Mouse (Mus musculus) urinary bladder, postnatal 10 days (tissue): ENCODE results near the gene Zfp697.
"Not testable (repeated sequence)": the region's sequence is repeated elsewhere in the genome, so short reads cannot be mapped to it uniquely, and the experiment has no call there.

Experiments
- DNase-seq: peaks from one replicate; pipeline ENCODE4 v3.0.0; 2022; ENCODE audit warnings: low spot score

Zfp697 gene

DNA sequence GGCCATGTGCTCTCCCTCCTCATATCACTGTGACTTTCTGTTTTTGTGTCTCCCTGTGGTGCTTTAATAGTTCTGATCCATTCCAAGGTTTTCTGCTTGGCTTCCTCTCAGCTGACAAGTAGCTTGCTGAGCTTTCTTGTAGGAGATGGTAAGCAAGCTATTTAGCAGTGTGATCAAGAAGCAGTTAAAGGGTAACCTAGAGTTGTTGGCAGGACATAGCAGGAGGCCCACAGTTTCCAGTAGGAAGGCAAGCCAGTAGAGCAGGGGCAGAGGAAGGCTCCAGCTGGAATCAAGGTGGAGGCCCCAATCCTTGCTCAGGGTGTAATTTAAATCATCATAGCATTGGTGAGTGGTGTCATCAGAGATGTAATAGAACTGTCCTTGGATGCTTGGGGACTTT is 298.5 kb downstream of the Zfp697 start:
- no peak for DNase-seq

DNA sequence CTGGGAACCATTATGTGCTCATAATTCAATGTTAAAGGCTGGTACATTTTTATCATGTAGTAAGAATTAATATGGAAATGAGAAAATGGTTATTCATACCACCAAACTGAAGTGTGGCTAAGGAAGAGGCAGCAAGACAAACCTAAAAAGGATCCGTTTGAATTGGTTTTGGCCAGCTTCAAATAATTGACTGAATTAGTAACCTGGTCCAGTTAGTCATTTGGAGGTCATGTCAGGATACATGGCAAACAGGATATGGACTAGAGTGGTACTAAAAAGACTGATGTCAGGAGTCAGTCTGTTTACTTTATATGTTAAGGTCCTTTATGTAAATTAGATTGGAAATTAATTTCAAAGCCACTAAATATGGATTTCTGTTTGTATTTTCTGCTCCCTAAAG is 300.1 kb downstream of the Zfp697 start:
- DNase-seq, result no peak

DNA sequence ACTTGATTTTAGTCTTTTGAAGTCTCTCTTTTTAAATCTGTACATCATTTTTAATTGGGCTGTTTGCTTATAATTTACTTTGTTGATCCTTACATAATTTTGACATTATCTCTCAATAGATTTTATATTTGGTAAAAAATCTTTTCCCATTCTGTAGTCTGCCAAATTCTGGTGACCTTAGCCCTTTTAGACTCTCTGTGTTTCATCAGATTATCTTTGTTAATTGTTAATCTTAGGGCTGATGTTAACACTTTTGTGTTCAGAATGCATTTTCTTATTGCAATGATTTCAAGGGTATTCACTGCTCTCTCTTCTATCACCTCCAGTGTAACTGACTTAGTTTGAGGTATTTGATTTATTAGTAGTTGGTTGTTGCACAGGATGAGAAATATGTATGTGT is 338.5 kb downstream of the Zfp697 start:
- DNase-seq, result no peak

DNA sequence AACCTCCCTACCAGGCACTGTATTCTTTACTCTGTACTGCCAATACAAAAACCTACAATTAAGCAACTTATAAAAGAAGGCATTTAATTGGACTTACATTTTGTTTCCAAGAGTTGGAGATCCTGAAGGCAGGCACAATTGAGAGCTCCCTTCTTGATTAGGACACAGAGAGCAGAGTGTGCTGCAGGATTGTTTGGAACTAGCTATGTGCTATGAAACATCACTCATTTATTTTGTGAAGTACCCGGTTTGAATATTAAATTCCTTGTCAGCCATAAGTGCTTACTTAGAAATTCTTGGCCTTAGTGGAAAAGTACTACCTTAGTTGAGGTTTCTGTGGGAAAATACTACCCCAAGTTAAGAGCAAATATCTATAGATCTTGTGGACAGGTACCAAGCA is 342.1 kb downstream of the Zfp697 start, which contains the start of gene Hsd3b2:
Hsd3b2 (minus strand) TSS at position 168 of the 400 bp plus-strand sequence.
- DNase-seq, result no peak

DNA sequence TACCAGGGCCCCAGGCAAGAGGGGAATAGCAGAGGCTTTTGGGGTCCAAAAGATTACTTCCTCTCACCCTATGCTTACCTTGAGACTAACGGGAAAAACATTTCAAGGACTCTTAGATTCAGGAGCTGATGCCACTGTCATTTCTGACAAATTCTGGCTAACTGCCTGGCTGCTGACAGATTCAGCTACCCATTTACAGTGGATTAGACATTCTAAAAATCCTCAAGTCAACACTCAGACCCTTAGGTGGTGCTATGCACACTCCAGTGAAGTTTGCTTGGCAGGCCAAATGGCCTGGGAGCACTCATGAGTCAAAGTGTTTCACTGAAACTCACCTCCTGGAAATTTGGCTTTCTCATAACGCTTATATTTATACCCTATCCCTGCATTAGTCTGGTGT is 344.0 kb downstream of the Zfp697 start:
- no peak for DNase-seq

DNA sequence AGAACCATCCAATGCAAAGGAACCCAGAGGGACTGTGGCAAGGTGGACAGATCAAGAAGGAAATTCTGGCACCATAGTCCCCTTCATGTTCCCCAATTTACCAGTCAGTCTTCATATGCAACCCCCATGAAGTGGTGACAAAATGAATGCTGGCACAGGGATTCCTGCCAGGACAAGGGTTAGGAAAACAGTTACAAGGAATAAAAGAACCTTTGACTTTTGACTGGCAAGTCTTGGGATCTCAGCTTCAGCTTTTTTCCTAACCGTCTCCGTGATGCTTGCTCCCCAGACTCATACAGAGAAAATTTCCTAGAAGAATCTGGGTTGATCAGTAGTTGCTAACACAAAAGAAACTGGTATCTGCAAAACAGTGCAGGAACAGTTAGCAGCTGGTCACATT is 351.5 kb downstream of the Zfp697 start:
- DNase-seq, result no peak

DNA sequence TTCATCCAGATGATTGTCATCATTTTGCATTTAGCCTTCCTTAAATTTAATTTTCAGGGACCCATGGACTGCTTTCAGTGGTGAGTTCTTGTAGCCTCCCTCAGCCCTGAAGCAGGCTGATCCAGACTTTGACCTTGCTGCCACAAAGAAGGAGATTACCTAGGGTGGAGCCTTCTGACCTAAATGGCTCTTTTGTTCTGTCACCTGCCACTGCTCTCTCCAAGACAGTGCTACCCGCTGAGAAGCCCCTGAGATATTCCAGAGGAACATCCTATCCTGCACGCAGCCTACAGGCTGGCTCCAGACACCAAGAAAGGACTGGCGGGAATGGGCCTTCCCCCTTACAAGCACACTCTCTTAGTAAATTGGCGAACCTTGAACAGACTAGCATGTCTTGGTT is 352.1 kb downstream of the Zfp697 start:
- DNase-seq, result no peak

DNA sequence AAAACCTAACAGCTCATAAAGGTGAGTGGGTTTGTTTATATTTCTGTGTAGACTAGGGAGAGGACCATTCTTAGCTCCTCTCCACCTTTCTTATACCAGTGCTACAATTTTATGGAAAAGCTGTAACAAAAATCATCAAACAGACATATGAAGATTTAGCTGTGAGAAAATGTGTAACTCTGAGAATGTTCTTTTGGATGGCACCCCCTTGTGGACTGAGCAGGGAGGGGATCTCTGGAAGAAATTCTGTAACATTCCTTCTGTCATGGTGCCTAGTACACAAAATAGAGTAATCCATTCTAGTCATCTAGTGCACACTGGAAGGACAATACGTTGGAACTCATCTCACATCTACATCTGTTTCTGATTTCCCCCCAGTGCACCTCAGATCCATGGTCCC is 358.8 kb downstream of the Zfp697 start:
- not testable (repeated sequence) for DNase-seq

DNA sequence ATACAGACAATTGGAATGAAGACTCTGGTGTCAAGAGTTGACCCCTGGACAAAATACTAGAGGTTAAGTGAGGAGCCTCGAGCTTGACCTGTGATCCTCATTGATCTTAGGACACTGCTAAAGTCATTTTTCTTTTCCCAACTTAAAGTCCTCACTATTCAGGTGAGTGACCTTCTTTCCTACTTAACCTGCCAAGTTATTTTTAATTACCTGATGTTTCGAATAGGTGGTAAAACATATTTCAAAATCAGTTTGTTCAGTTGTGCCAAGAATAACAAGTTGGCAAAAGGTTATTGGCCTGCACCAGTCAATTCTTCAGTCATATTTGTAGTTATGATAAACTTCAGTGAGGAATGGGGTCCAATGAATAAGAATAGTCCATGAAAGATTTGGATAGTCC is 369.9 kb downstream of the Zfp697 start:
- no peak for DNase-seq

DNA sequence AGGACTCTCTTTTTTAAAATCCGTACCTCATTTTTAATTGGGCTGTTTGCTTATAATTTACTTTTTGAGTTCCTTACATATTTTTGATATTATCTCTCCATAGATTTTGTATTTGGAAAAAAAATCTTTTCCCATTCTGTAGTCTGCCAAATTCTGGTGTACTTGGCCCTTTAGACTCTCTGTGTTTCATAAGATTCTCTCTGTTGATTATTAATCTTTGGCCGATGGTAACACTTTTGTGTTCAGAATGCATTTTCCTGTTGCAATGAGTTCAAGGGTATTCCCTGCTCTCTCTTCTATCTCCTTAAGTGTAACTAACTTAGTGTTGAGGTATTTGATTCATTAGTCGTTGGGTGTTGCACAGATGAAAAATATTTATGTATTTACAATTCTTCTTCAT is 374.6 kb downstream of the Zfp697 start:
- no peak for DNase-seq

DNA sequence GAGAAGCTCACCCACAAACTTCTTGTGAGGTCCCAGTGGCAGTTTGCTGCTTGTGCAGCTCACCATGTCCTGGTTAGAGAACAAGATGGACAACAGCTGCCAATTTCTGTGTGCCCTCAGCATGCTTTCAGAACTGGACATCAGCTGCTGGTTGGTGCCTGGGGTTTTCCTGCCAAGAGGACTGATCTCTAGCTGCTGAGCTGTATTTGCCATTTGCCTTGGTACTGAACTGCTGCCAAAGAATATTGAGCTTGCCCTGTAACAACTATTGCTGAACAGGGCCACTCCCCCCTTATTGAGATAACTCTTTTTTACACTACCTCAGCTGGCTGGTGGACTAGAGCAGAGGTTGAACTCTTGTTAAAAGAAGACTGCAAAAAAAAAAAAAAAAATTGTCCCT is 381.9 kb downstream of the Zfp697 start:
- no peak for DNase-seq

DNA sequence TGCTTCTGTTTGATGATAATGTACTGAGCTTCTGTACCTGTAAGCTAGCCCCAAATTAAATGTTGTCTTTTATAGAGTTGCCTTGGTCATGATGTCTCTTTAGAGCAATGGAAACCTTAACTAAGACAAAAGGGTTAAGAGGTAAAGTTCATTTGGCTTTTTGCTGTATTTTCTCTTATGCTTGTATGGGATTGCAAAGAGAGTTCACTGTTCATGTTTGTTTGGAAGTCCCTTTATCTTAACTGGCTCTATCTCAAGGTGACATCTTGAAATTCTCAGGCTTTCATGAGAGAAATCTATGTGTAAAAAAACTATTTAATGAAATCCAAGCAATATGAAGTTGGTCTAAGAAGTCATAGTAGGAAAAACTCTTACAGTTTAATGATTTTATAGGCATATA is 398.7 kb downstream of the Zfp697 start:
- no peak for DNase-seq

DNA sequence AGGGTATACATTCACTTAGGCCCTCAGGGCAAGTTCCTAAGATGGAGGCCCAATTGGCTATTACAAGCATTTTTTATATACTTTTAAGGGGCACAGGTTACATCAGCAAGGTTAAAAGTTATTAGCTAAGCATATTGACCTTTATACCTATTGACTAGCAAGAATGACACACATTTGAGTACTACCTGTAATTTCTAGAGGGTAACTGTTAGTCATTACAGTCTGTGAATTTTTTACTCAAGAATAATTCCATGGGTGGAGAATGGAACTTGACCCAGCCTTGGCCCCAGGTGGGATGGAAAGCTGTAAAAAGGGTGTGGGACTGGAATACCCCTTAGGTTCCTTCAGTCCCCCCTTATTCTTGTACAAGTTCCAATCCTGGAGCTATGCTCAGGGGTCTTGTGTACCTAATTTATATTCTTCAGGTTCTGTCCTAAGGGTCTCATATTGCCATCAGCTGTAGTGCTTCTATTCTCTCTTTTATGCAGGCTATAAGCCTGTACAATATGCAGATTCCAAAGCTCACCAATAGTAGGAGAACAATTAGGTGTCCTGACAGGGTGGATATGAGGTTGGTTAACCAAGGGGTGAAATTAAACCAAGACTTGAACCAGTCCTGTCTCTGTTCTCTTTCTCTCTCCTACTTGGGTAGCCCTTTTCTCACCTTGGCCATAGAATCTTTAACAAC is 400.1 kb downstream of the Zfp697 start:
- no peak for DNase-seq

DNA sequence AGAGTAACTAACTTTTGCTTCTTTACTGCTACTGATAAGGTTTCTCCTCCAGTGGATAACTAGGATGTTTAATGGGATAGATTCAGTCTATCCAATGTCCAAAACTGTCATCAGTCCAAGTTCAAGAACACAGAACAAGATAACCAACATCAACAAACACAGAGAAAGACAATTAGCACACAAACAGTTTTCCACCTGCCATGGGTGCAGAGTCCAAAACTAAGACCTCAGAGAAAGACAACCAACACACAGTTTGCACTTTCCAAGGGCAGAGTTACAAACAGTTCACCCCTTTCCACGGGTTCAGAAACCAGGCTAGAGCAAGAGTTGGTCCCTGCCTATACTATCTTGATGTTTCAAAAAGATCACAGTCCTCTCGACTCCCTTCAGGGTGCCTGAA is 404.3 kb downstream of the Zfp697 start:
- no peak for DNase-seq
